Mouse (Mus musculus) gastrocnemius, postnatal 10 days (tissue): ENCODE results near the gene Gm20388. TPM values are rescaled to one million over a fixed set of nuclear protein-coding genes. Genes with fewer than 3 reads are reported as not detected.

Experiments used
- DNase-seq: peaks from one replicate; pipeline ENCODE4 v3.0.0; 2021; ENCODE audit warnings: mixed read lengths
- microRNA-seq, 2 experiments: library from miRNA; unstranded; fragments of <30 nt; microRNA quantifications; one replicate each; pipeline ENCODE4 v1.2.0; 2021
- total RNA-seq, 2 experiments: library from RNA; stranded (reverse); gene quantifications; 2 replicates each; pipeline ENCODE4 v1.2.3; 2021

Gm20388 gene
- total RNA-seq, 2 experiments from 2014 or later, result 2.9 to 6.0 TPM

DNA sequence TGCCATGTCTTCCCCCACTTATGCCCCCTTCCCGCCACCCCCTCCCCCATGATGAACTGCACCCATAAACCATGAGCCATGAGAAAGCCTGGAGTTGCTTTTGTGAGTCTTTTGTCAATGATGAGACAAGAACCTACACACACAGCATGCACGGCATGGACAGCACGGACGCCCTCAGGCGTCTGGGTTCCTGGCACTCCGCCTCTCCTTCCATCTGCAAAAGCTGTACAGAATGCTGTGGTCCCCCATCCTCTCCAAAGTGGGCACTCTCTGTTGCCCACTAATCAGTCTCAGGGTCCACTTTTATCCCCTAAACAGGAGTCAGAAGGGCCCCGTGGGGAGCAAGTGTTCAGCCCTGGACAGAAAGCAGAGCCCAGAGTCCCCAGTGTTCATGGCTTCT is 4484.3 kb downstream of the Gm20388 start:
- no peak for DNase-seq

Small RNA genes lying within 50 kb of the gene (microRNA-seq; reads per million reads assigned to microRNA genes)
- gene Gm22715, result 0 reads per million in 2 experiments
- gene Gm24366, result 0 reads per million in 2 experiments
- gene Gm27530, result 0 reads per million in 2 experiments
- 0 reads per million in 2 experiments for gene Mir1967
- 0 reads per million in 2 experiments for gene Mir6396
- gene Mir7079, result 0 reads per million in 2 experiments
- gene Mir7080, result 0.75 to 2.5 reads per million in 2 experiments
- 0 to 0.25 reads per million in 2 experiments for gene Mir7237
- 0 reads per million in 2 experiments for gene Mir7687

Other genes with a start within 250 kb of the Gm20388 start
- gene Wfdc1, start 244.5 kb upstream of the Gm20388 start, total RNA-seq, result 10 to 100 TPM; 69.8 to 78.6 TPM
- gene Atp2c2, start 210.8 kb upstream of the Gm20388 start, total RNA-seq, result not detected
- 1 to 10 TPM; 4.7 to 5.2 TPM for gene Tldc1, start 132.4 kb upstream of the Gm20388 start, total RNA-seq
- gene Cotl1, start 70.3 kb upstream of the Gm20388 start, total RNA-seq, result 10 to 100 TPM; 38.3 to 41.8 TPM
- 1 to 10 TPM; 2.9 to 3.9 TPM for gene Klhl36, start 48.6 kb upstream of the Gm20388 start, total RNA-seq
- 10 to 100 TPM; 57.4 to 65.4 TPM for gene Usp10, start 481 bp upstream of the Gm20388 start, total RNA-seq
- 1 to 10 TPM; 3.9 to 5.3 TPM for gene Crispld2, start 81.6 kb downstream of the Gm20388 start, total RNA-seq
- 10 to 100 TPM; 23.1 to 24.5 TPM for gene Zdhhc7, start 190.6 kb downstream of the Gm20388 start, total RNA-seq
- gene 6430548M08Rik, start 203.3 kb downstream of the Gm20388 start, total RNA-seq, result 10 to 100 TPM in 1 of 2 experiments, 1 to 10 TPM in 1; 9.3 to 11.2 TPM